Mouse (Mus musculus): ENCODE measurements at regions not wholly inside any gene's neighbourhood (a gene's known extent, or its start where the extent isn't known, plus 50 kb on each side); places are given as distances from the start of the nearest gene placed in this dataset.

DNA sequence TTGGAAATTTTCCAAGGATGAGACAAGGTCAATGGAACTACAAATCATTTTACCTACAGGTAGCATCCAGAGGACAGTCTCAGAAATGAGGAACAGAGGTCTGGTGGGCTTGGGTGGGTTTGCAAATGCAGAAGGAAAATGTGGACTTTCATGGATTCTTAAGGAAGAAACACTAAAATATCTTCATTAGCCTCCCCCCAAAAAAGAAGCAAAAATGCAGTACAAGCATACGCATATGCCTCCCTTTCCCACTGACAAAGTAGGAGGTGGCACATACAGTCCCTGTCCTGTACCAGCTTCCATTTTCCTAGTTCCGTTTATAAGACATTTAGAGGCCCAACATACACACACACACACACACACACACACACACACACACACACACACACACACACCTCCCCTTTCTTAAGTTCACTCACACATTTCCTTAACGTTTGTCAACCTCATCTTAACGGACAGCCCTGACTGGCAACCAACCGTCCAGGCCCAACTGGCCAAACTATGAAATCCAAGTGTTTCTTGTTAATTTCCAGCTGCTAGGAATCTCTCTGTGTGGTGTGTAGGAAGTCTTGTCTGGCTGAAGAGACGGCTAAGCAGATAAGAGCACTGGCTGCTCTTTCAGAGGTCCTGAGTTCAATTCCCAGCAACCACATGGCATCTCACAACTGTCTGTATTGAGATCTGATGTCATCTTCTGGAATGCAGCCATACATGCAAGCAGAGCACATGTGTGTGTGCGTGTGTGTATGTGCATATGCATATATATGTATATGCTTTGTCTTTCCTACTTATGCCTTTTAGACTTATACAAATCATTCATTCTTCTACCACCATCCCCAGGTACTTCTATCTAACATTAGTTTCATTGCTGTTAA is 206.6 kb upstream of the Hnrnpa3 start:
- in situ Hi-C loops (cut with MboI) = no loop called here

DNA sequence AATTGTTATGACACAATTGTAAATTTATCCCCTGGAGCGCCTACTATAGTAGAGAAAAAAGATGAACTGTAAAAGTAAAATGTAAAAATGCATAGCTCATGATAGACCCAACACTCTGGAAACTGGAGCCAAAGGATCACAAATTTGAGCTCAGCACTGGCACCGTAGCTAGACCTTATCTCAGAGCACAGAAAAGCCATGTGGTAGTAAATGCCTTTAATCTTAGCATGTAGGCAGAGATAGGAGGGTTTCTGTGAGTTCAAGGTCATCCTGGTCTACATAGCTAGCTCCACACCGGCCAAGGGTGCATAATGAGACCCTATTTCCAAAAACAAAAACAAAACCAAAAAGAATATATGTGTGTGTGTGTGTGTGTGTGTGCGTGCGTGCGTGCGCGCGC is 203.6 kb upstream of the Hnrnpa3 start:
- in situ Hi-C loops (cut with MboI) = no loop called here

DNA sequence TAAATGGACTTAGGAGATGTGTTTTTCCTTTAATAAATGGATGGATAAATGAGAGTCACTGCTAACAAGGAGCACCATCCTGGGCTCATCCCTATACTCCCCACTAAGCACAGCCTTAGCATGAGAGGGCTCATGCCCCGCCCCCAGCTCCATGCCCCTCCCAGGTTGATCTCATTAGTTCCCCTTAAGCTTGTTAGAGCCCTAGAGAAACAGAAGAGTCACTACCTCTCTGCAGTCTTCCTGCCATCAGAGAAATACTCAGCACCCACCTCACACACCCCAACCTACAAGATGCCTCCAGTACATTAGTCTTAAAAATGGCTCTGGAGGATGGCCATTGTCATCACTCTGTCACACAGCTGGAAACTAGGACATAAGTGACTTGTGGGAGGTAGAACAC is 202.8 kb upstream of the Hnrnpa3 start:
- in situ Hi-C loops (cut with MboI) = no loop called here

GRCm38 (mm10) chr2:75457423-75457822 is 201.6 kb upstream of the Hnrnpa3 start:
- in situ Hi-C loops (cut with MboI) = no loop called here

GRCm38 (mm10) chr2:75458898-75459297 is 200.2 kb upstream of the Hnrnpa3 start:
- in situ Hi-C loops (cut with MboI) = no loop called here

DNA sequence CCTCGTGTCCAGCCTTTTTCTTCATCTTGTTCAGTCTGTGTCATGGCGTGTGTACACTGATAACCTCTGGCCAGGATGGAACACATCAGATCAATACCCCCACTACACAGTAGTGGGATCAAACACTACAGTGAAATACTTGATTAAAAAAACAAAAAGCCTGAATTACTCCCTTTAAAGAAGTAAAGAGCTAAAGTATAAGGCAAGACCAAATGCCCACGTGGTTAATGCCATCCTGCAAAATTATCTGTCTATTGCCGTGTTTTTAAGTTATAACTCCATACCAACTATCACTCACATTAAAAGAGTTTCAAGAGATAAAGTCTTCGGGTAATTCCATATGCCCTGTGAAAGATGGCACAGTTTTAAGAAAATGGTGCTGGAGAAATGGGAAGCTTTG is 198.6 kb upstream of the Hnrnpa3 start:
- in situ Hi-C loops (cut with MboI) = no loop called here

GRCm38 (mm10) chr2:75461019-75461418 is 198.0 kb upstream of the Hnrnpa3 start:
- in situ Hi-C loops (cut with MboI) = no loop called here

DNA sequence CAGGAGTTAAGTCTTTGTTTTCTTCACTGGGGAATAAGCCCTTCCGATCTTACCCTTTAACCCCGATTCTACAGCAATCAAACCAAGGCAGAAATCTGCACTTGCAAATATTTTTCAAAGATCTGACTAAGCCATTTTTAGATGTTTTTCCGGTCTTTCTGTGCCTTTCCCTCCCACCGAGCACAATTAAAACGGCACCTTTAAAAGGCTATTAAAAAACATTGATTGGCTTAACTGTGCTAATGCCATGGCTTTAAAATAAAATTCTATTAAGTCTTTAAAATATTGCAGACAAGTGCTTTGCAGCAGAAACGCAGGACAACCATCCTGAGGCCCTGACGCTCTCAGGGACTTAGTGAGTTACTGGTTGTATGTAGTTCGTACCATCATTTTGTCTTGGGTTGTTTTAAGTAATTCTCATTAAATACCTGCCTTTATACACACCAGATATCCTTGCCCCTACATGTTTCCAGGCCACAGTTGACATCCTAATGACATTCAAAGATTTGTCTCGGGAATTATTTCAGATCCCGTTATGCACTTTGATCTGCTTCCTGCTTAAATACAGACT is 197.6 kb upstream of the Hnrnpa3 start:
- in situ Hi-C loops (cut with MboI) = no loop called here

- in situ Hi-C loops (cut with MboI) = no loop called here
Measured at GRCm38 (mm10) chr2:75462030-75462671, 196.9 kb upstream of the Hnrnpa3 start.

DNA sequence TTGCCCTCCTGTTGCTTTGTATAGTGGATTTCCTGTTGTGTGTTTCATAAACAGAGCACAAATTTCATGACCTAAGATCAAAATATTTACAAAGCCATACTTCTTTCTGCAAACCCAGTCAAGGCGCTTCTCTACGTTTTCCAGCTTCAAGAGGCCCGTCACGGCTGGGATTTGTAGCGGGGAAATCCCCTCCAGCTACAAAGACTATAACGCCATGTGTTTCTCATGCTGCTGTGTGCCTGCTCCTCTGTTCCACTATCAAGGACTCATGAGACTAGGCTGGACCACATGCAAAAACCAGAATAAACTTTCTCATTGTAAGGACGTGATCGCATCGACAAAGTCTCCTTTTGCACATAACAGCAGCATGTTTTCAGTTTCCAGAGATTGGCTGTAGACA is 196.0 kb upstream of the Hnrnpa3 start:
- in situ Hi-C loops (cut with MboI) = no loop called here

GRCm38 (mm10) chr2:75464429-75464828 is 194.6 kb upstream of the Hnrnpa3 start:
- in situ Hi-C loops (cut with MboI) = no loop called here

- in situ Hi-C loops (cut with MboI) = no loop called here
Measured at GRCm38 (mm10) chr2:75468851-75469250, 190.2 kb upstream of the Hnrnpa3 start.

DNA sequence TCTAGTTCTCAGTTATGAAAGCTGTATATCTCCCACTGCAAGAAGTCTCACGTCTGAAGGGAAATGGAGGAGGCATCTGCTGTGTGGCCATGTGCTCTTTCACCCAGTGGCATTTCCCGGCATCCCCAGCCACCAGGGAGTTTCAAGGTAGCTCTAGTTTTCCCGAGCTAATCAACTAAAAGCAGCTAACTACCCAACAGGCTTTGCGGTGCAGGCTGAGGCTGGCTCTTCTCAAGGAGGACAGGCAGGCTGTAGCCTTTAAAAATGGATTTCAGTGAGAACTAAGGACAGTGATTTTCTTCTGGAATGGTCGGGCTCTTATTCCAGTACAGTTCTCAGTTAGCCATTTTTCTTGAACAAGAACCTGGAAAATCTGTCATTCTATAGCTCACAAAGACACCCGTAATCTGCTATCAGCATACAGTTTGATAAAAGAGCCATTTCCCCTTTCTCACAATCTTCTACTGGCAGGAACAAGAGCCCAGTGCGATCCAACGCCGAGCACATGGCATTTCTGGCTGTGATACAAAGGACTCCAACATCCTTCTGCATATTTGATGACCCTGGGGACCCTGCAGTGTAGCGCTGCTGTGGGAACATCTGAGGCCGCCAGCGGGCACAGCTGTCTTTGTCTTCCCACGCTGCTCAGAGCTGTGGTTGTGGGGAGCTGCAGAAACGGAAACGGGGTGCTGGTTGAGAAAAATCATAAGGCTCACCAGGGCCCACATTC is 188.9 kb upstream of the Hnrnpa3 start:
- in situ Hi-C loops (cut with MboI) = no loop called here

DNA sequence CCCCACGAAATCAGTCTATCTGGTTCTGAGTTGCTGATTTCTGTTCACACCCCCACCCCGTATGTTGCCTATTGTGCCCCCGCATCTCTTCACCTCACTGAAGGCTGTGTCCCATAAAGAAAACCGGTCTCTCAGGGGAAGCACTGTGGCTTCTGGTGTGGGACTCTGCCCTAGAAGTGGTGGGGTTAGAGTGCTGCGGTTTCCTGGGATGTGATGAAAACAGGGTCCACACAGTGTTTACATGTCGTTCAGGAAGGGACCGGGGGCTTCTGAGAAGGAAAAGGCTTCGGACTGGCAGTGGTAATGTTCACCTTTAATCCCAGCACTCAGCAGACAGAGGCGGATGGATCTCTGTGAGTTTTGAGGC is 188.4 kb upstream of the Hnrnpa3 start:
- in situ Hi-C loops (cut with MboI) = no loop called here

- in situ Hi-C loops (cut with MboI) = no loop called here
Measured at GRCm38 (mm10) chr2:75472489-75472888, 186.6 kb upstream of the Hnrnpa3 start.

DNA sequence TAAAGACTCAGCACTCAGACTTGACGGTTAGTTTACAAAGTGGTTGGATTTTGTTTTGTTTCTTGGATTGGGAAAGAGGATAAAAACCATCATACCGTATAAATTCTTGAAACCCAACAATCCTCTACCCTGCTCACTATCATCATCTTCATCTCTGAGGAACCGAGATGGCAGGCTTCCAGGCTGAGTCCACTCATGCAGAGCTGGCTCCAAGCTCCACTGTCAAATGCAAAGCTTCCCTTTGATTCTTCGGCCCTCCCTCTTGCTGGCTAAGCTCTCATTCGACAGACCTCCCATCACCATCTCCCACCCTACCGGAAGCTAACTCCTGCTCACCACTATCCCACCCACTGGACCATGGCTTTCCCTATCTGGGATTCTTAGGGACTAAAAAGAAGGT is 184.6 kb upstream of the Hnrnpa3 start:
- in situ Hi-C loops (cut with MboI) = no loop called here

DNA sequence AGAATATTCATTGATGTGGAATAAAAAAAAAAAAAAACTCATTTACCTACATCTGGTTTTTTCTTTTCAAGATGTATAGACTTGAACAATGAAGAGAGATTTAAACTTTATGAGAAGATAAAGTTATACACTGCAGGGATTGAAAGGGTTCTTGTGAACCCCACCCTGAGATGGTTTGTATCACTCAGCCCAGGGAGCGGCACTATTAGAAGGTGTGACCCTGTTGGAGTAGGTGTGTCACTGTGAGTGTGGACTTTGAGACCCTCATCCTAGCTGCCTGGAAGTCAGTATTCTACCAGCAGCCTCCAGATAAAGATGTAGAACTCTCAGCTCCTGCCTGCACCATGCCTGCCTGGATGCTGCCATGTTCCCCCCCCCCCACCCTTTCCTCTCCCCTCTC is 182.7 kb upstream of the Hnrnpa3 start:
- in situ Hi-C loops (cut with MboI) = no loop called here

GRCm38 (mm10) chr2:75477076-75477475 is 182.0 kb upstream of the Hnrnpa3 start:
- in situ Hi-C loops (cut with MboI) = no loop called here

DNA sequence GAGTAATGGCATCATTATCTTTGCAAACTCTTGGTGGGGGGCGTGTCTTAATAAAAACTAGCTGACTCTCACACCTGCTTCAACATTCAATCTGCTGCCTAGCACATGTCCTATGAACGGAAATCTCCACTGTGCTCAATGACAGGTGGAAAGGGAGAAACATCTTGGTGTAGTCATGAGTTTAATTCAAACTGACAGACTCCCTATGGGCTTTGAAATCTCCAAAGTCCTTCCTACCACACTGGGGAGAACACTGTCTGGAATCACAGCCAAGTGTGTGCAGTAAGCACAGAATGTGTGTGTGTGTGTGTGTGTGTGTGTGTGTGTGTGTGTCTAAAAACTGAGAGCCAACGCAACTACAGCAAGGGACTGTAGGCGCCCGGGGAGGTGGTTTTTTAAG is 179.5 kb upstream of the Hnrnpa3 start:
- in situ Hi-C loops (cut with MboI) = no loop called here

DNA sequence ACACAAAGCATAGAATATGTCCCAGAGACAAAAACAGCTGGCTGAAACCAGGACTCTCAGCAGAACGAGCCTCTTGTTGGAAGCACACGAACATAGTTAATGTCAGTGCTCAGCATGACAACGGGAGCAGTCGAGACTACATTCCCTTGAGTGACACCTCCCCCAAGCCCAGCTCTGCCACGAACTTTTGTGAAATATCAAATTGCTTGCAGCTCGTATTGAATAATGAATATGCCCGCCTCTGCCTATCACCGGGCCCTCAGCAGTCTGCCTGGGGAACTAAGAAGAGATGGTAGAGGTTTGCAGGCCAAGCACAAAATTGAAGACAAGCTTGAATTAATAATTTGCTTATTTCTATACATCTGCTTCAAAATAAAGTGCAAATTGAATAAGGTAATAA is 177.2 kb upstream of the Hnrnpa3 start:
- in situ Hi-C loops (cut with MboI) = no loop called here

- in situ Hi-C loops (cut with MboI) = no loop called here
Measured at GRCm38 (mm10) chr2:75482484-75482883, 176.6 kb upstream of the Hnrnpa3 start.

DNA sequence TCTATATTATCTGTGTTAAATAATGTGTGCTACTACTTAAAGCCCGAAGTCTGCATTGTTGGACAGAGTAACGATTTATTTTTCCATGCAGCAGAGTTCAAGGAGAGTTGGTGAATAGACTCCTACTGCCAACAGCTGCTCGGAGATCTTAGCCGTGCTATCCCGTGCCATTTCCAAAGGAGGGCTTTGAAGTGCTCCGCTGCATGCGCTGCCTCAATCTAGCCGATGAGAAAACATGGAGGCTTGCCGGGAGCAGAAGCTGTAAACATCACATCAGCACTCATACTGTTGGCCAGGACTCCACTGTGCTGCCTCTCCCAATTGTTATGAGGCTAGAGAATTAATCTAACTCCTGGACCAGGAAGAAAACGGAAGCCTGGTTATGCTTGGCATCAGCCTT is 174.1 kb upstream of the Hnrnpa3 start:
- in situ Hi-C loops (cut with MboI) = no loop called here

DNA sequence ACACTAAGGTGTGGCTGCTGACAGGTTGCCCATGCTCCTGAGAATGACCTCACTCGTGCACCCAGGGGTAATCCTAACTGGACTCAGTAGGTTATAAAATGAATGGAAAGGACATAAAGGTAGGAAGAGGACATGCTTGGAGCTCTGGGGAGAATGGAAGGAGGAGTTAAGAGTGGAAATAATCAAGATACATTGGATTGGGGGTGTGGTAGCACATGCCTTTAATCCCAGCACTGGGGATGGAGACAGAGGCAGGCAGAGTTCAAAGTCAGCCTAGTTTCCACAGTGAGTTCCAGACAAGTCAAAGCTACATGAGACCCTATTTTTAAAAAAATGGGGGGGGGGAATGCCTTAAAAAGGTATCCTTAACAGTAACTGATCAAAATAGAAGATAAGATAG is 167.9 kb upstream of the Hnrnpa3 start:
- in situ Hi-C loops (cut with MboI) = no loop called here

Measured in mature B cell (primary cell).